Mouse (Mus musculus) heart, embryonic 10.5 days (tissue): ENCODE results near the gene Uvrag. TPM values are rescaled to one million over a fixed set of nuclear protein-coding genes. Genes with fewer than 3 reads are reported as not detected.

Source experiments
- DNase-seq: peaks from one replicate; pipeline ENCODE4 v3.0.0-alpha.2; 2017; ENCODE audit warnings: low spot score
- H3K27ac ChIP-seq: fragments of 300-500 bp; sonication (generic); 2 replicates; pipeline ENCODE4 v1.5.1; 2016; ENCODE audit warnings: mild to moderate bottlenecking
- H3K27me3 ChIP-seq: fragments of 300-500 bp; sonication (generic); 2 replicates; pipeline ENCODE4 v1.6.1; 2016; ENCODE audit warnings: mild to moderate bottlenecking; ENCODE audit not compliant: poor library complexity, insufficient read depth, severe bottlenecking
- H3K36me3 ChIP-seq: fragments of 300-500 bp; sonication (generic); 2 replicates; pipeline ENCODE4 v1.6.1; 2016; ENCODE audit warnings: mild to moderate bottlenecking, moderate library complexity
- H3K4me1 ChIP-seq: fragments of 300-500 bp; sonication (generic); 2 replicates; pipeline ENCODE4 v1.6.1; 2016; ENCODE audit warnings: mild to moderate bottlenecking
- H3K4me3 ChIP-seq: fragments of 300-500 bp; sonication (generic); 2 replicates; pipeline ENCODE4 v1.5.1; 2016; ENCODE audit warnings: mild to moderate bottlenecking, moderate library complexity
- H3K9me3 ChIP-seq: fragments of 300-500 bp; sonication (generic); 2 replicates; pipeline ENCODE4 v1.6.1; 2016; ENCODE audit warnings: mild to moderate bottlenecking, moderate library complexity
- WGBS: fragments of 180-500 bp; shearing (Covaris S2); methylation state at CpG from one replicate; pipeline ENCODE4 v1.1.7; 2016; 5-methylcytosine and 5-hydroxymethylcytosine counted together
- polyA plus RNA-seq: library from polyadenylated mRNA; unstranded; fragments of >200 nt; fragmentation: Nextera tagmentation; extraction: Ambion mirVana; gene quantifications from 2 replicates; pipeline ENCODE4 v1.2.1, GENCODE M21; 2016

Uvrag gene
- polyA plus RNA-seq, 1 experiment from 2014 or later: 15.2 TPM

GRCm38 (mm10) chr7:99100573-99100972 lies 40.4 kb downstream of the Uvrag start:
- DNase-seq: no peak
- H3K27ac ChIP-seq: no peak overlapping the region
- WGBS: 81% methylated on average over 8 of the region's 8 CpGs
- no peaks in the 10 kb centered on the region for H3K27me3 ChIP-seq
- H3K9me3 ChIP-seq: no peaks in the 10 kb centered on the region
- H3K4me1 ChIP-seq: peaks cover 41% of the 10 kb centered on the region
- no peak overlapping the region for H3K4me3 ChIP-seq
- H3K36me3 ChIP-seq: peaks cover 29% of the 10 kb centered on the region

- Histone ChIP-seq H3K9me3 (no peaks in the 10 kb centered on the region), H3K36me3 (peaks cover 30% of the 10 kb centered on the region), H3K4me1 (peaks cover 41% of the 10 kb centered on the region), H3K27ac (no peak overlapping the region), H3K27me3 (no peaks in the 10 kb centered on the region), H3K4me3 (no peak overlapping the region)
- DNase-seq: no peak
- WGBS: 70% methylated on average over 9 of the region's 9 CpGs
These were observed 40.9 kb downstream of the Uvrag start for GRCm38 (mm10) chr7:99100087-99100486.

GRCm38 (mm10) chr7:99097781-99098180 lies 43.2 kb downstream of the Uvrag start:
- H3K36me3 ChIP-seq: peaks cover 37% of the 10 kb centered on the region
- no peak overlapping the region for H3K4me3 ChIP-seq
- DNase-seq: no peak
- H3K27me3 ChIP-seq: no peaks in the 10 kb centered on the region
- WGBS: 89% methylated on average over 7 of the region's 7 CpGs
- H3K9me3 ChIP-seq: no peaks in the 10 kb centered on the region
- H3K27ac ChIP-seq: no peak overlapping the region
- peaks cover 38% of the 10 kb centered on the region for H3K4me1 ChIP-seq

- Histone ChIP-seq H3K4me3 (no peak overlapping the region), H3K9me3 (no peaks in the 10 kb centered on the region), H3K36me3 (peaks cover 37% of the 10 kb centered on the region), H3K4me1 (peaks cover 31% of the 10 kb centered on the region), H3K27ac (no peak overlapping the region), H3K27me3 (no peaks in the 10 kb centered on the region)
- WGBS: 87% methylated on average over 2 of the region's 2 CpGs
- no peak for DNase-seq
These were observed 43.8 kb downstream of the Uvrag start for GRCm38 (mm10) chr7:99097128-99097527.

- no peak for DNase-seq
- Histone ChIP-seq H3K36me3 (peaks cover 37% of the 10 kb centered on the region), H3K9me3 (no peaks in the 10 kb centered on the region), H3K4me3 (no peak overlapping the region), H3K27ac (no peak overlapping the region), H3K27me3 (no peaks in the 10 kb centered on the region), H3K4me1 (peaks cover 12% of the 10 kb centered on the region)
- WGBS: 66% methylated on average over 4 of the region's 4 CpGs
These were observed 45.8 kb downstream of the Uvrag start for GRCm38 (mm10) chr7:99095191-99095590.

GRCm38 (mm10) chr7:99094336-99094735 lies 46.6 kb downstream of the Uvrag start:
- DNase-seq: no peak
- WGBS: 90% methylated on average over 3 of the region's 3 CpGs
- Histone ChIP-seq H3K27me3 (no peaks in the 10 kb centered on the region), H3K27ac (no peak overlapping the region), H3K36me3 (peaks cover 35% of the 10 kb centered on the region), H3K4me1 (peaks cover 4% of the 10 kb centered on the region; the same call in 1 of the 2 replicates), H3K4me3 (no peak overlapping the region), H3K9me3 (no peaks in the 10 kb centered on the region)

GRCm38 (mm10) chr7:99091915-99092645 lies 48.9 kb downstream of the Uvrag start:
- Histone ChIP-seq H3K4me1 (peaks cover 4% of the 10 kb centered on the region; the same call in 1 of the 2 replicates), H3K27me3 (no peaks in the 10 kb centered on the region), H3K4me3 (no peak overlapping the region), H3K9me3 (no peaks in the 10 kb centered on the region), H3K27ac (no peak overlapping the region), H3K36me3 (peaks cover 23% of the 10 kb centered on the region)
- DNase-seq: no peak
- WGBS: 82% methylated on average over 17 of the region's 17 CpGs

- WGBS: 85% methylated on average over 4 of the region's 4 CpGs
- Histone ChIP-seq H3K4me1 (peaks cover 13% of the 10 kb centered on the region; the same call in 1 of the 2 replicates), H3K36me3 (peaks cover 22% of the 10 kb centered on the region), H3K9me3 (no peaks in the 10 kb centered on the region), H3K4me3 (no peak overlapping the region), H3K27me3 (no peaks in the 10 kb centered on the region), H3K27ac (no peak overlapping the region)
- DNase-seq: no peak
These were observed 51.2 kb downstream of the Uvrag start for GRCm38 (mm10) chr7:99089716-99090115.

GRCm38 (mm10) chr7:99088576-99089346 lies 52.2 kb downstream of the Uvrag start:
- H3K27me3 ChIP-seq: no peaks in the 10 kb centered on the region
- H3K4me3 ChIP-seq: no peak overlapping the region
- no peaks in the 10 kb centered on the region for H3K9me3 ChIP-seq
- 84% methylated on average over 10 of the region's 10 CpGs for WGBS
- DNase-seq: no peak
- peaks cover 16% of the 10 kb centered on the region; the same call in 1 of the 2 replicates for H3K36me3 ChIP-seq
- peaks cover 13% of the 10 kb centered on the region; the same call in 1 of the 2 replicates for H3K4me1 ChIP-seq
- H3K27ac ChIP-seq: no peak overlapping the region

GRCm38 (mm10) chr7:99087581-99087980 lies 53.4 kb downstream of the Uvrag start:
- H3K36me3 ChIP-seq: peaks cover 20% of the 10 kb centered on the region; the same call in 1 of the 2 replicates
- 83% methylated on average over 7 of the region's 7 CpGs for WGBS

GRCm38 (mm10) chr7:99086646-99087443 lies 54.1 kb downstream of the Uvrag start:
- no peak overlapping the region for H3K4me3 ChIP-seq
- H3K9me3 ChIP-seq: no peaks in the 10 kb centered on the region
- H3K27me3 ChIP-seq: no peaks in the 10 kb centered on the region
- no peak for DNase-seq
- H3K36me3 ChIP-seq: peaks cover 23% of the 10 kb centered on the region; the same call in 1 of the 2 replicates
- H3K4me1 ChIP-seq: peaks cover 9% of the 10 kb centered on the region; the same call in 1 of the 2 replicates
- 85% methylated on average over 9 of the region's 9 CpGs for WGBS
- no peak overlapping the region for H3K27ac ChIP-seq

More at GRCm38 (mm10) chr7:99087581-99087980, 53.4 kb downstream of the Uvrag start:
- H3K27me3 ChIP-seq: no peaks in the 10 kb centered on the region
- DNase-seq: no peak
- H3K27ac ChIP-seq: no peak overlapping the region
- H3K9me3 ChIP-seq: no peaks in the 10 kb centered on the region
- peaks cover 9% of the 10 kb centered on the region; the same call in 1 of the 2 replicates for H3K4me1 ChIP-seq
- no peak overlapping the region for H3K4me3 ChIP-seq

GRCm38 (mm10) chr7:99085249-99085648 lies 55.7 kb downstream of the Uvrag start:
- Histone ChIP-seq H3K27ac (no peak overlapping the region), H3K27me3 (no peaks in the 10 kb centered on the region), H3K4me1 (peaks cover 9% of the 10 kb centered on the region; the same call in 1 of the 2 replicates), H3K9me3 (no peaks in the 10 kb centered on the region), H3K36me3 (peaks cover 24% of the 10 kb centered on the region; the same call in 1 of the 2 replicates), H3K4me3 (no peak overlapping the region)
- WGBS: 87% methylated on average over 3 of the region's 3 CpGs
- DNase-seq: no peak
